Mouse (Mus musculus) spleen, postnatal 10 days (tissue): ENCODE data around the gene Arhgap9.
"Not testable (repeated sequence)": the region's sequence is repeated elsewhere in the genome, so short reads cannot be mapped to it uniquely, and the experiment has no call there.

ENCODE experiments used
- DNase-seq, 2 experiments: peaks; one replicate each; pipeline ENCODE4 v3.0.0; 2021 to 2022; ENCODE audit warnings: low spot score in 2 of 2

The Arhgap9 gene

GRCm38 (mm10) chr10:127291881-127292638, 29.7 kb upstream of the Arhgap9 start:
- DNase-seq, result peak; percentile 27 to 57

GRCm38 (mm10) chr10:127292987-127293538, 28.7 kb upstream of the Arhgap9 start:
- no peak for DNase-seq

GRCm38 (mm10) chr10:127293590-127294113, 28.1 kb upstream of the Arhgap9 start:
- DNase-seq, result no peak

- DNase-seq, result no peak
Observed at GRCm38 (mm10) chr10:127294895-127295510, 26.8 kb upstream of the Arhgap9 start.

GRCm38 (mm10) chr10:127295986-127296794, 25.6 kb upstream of the Arhgap9 start:
- no peak for DNase-seq

GRCm38 (mm10) chr10:127297015-127297871, 24.5 kb upstream of the Arhgap9 start:
- no peak for DNase-seq

- no peak for DNase-seq
Observed at GRCm38 (mm10) chr10:127300361-127300760, 21.4 kb upstream of the Arhgap9 start.

GRCm38 (mm10) chr10:127303136-127303535, 18.6 kb upstream of the Arhgap9 start:
- DNase-seq, result no peak

- DNase-seq, result not testable (repeated sequence)
Observed at GRCm38 (mm10) chr10:127309167-127309566, 12.6 kb upstream of the Arhgap9 start.

- peak; percentile 50 to 53 for DNase-seq
Observed at GRCm38 (mm10) chr10:127310523-127311475, 11.0 kb upstream of the Arhgap9 start.

- DNase-seq, result peak; percentile 86 to 94
Observed at GRCm38 (mm10) chr10:127311476-127312355, 10.0 kb upstream of the Arhgap9 start, which contains the start of gene Mars. TSS of gene Mars (minus strand) at chr10:127311786.

GRCm38 (mm10) chr10:127312356-127312676, 9.4 kb upstream of the Arhgap9 start:
- DNase-seq, result peak; percentile 86 to 89

GRCm38 (mm10) chr10:127312858-127313257, 8.9 kb upstream of the Arhgap9 start:
- no peak for DNase-seq

- DNase-seq, result not testable (repeated sequence)
Observed at GRCm38 (mm10) chr10:127313516-127313915, 8.2 kb upstream of the Arhgap9 start.

GRCm38 (mm10) chr10:127314950-127315349, 6.8 kb upstream of the Arhgap9 start:
- not testable (repeated sequence) for DNase-seq

GRCm38 (mm10) chr10:127317277-127317676, 4.5 kb upstream of the Arhgap9 start:
- no peak for DNase-seq

GRCm38 (mm10) chr10:127318009-127318408, 3.8 kb upstream of the Arhgap9 start:
- DNase-seq, result no peak

GRCm38 (mm10) chr10:127319969-127320368, 1.8 kb upstream of the Arhgap9 start:
- no peak for DNase-seq

- DNase-seq, result no peak
Observed at GRCm38 (mm10) chr10:127322178-127322577, 414 bp downstream of the Arhgap9 start.
